Mouse (Mus musculus) CD4-positive, CD25-positive, alpha-beta regulatory T cell, adult 2 months (primary cell): ENCODE results near the gene Endov.

Experiments
- DNase-seq: peaks from one replicate; pipeline ENCODE4 v3.0.0-alpha.2; 2012; ENCODE audit warnings: low read depth, low spot score

Gene Endov

DNA sequence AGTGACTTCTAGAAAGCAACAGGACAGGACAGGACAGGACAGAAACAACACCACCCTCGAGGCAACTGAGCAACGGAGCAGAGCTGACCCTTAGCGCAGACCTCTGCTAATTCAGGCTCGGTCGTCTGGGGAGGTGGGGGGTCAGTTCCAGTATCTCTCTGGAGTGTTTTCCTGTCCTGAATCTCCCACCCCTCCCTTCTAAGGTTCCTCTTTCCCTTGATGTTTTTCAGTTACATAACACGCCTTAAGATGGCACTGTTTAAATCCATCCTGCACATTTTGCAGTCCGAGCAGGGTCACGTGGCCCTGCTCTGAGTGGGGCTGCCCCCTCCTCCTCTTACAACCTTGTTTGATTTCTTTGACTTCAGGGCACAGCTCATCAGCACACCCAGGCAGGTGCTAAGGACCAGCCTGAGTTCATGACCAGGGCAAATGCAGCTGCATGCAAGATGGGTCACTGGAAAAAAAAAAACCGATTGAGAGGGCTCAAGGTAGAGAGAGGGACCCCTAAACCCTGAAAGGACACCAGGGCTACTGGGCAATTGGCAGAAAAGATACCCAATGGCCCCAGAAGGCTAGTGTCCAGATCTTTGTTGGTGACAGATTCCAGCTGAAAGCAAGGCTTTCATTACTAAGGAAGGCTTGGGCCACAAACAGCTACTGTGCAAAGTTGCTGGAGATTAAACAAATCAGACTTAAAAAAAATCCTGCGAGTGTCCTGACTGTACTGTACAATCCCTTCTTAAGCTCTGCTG is 54.8 kb downstream of the Endov start:
- peak; percentile 43 for DNase-seq

DNA sequence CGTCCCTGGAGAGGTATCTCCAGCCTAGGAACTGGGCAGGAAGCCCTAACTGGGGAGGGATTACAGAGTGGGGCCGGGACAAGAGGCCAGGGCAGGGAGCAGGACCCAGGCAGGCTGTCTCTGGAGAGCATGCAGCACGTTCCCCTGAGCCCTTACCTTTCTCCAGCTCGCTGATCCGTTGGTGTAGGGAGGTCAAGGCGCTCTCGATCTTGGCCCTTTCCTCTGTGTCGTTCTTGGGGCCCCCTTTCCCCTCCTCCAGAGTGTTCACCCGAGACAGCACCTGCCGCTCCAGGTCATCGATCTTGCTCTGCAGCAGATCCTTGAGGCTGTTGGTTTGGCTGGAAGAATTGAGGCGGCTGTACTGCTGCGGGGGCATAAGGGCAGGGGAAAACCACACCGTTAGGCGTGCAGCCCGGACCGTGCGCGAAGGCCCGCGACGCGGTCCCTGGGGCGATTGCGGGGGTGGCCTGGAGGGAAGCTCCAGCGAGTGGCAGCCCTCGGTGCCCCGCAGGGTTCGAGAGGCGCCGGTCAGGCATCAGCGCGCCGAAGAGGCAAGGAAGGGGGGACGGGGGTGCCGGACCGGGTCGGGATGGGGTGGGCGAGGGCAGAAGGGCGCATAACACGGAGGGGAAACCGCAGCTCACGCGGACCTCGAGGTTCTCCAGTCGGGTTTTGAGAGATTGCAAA is 55.5 kb downstream of the Endov start:
- DNase-seq, result peak; percentile 12

DNA sequence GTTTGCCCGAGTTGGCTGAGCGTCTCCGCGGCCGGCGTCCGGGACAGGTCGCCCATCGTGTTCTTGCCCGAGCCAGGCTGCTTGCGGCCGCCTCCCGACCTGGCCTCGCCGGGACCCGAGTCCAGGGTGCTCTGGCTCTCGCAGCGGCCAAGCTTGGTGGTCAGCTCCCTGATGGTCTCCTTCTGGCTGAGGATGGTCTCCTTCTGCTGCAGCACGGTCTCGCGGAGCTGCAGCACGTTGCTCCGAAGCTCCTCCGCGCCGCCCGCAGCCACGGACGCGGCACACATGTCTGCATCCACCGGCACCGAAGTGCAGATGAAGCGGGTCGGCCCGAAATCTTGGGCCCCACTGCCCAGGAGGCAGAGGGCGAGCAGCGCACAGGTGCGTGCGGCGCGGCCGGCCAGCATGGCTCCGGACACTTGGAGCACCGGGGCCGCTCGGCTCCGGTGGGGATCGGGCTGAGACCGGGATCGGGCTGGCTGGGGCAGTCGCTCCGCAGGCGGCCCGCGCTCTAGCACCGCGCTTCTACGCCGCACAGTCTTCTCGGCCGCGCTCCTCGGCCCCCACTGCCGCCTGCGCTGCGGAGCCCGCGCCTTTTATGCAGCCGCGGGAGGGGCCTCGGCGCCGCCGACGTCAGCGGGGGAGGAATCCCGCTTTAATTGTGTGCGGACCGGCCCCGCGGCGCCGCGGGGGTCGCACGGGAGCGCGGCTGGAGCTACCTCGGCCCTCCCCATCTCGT is 56.2 kb downstream of the Endov start, which contains the start of gene Nptx1:
Gene Nptx1, minus strand, starts transcription at position 571 of the 739 bp plus-strand sequence.
- peak; percentile 34 for DNase-seq

DNA sequence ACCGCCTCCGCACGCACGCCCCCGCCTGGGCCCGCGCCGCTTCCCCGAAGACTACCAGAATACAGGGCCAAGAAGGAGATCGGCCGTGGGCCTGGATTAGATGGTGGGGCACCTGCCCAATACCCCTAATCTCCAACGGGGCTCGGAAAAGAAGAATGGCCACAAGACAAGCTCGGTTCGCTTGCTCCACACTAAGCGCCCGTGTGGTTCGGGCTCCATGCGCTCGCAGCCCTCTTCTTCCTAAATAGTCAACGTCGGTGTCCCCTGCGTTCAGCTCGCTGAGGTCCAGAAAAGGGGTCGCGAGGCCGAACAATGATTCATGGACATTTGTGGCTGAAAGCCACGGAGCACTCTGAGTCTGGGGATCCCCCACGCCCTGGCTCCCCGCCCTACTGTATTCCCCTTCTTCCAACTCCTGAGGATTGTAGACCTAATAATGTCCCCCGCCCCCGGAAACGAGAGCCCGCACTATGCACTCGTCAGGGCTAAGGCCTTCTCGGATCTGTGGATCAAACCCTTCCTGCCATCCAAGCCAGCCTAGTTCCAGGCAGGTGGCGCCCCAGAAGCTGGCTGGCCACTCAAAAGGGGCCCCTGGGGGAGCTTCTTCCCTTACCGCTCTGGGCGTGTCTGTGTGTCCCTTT is 56.9 kb downstream of the Endov start:
- no peak for DNase-seq

DNA sequence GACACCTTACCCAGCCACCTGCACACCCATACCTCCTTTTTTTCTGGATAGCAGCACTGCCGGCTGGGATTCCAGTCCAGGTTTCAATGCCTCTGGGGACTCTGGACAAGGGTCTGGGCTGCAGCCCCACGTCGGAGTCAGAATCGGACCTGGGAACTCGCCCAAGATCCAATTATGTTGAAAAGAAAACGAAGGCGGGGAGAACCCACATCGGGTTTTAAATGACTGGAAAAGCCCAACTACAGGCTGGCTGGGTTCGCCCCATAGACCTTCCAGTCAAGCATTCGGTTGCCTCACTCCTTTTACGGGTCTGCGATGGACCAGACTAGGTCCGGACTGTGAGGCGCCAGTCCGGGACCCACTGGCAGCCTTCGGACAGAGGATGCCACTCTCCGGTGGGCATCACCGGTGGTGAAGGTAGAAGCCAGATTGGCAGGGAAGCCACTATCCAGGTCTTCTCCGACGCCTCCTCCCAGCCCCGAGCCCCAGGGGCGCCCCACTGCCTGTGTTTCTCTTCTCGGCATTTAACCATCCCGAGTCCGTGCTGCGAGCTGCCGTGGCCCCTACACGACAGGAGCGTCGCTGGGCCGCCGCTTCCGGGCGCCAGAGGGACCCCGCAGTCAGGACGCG is 57.7 kb downstream of the Endov start:
- DNase-seq, result peak; percentile 19

DNA sequence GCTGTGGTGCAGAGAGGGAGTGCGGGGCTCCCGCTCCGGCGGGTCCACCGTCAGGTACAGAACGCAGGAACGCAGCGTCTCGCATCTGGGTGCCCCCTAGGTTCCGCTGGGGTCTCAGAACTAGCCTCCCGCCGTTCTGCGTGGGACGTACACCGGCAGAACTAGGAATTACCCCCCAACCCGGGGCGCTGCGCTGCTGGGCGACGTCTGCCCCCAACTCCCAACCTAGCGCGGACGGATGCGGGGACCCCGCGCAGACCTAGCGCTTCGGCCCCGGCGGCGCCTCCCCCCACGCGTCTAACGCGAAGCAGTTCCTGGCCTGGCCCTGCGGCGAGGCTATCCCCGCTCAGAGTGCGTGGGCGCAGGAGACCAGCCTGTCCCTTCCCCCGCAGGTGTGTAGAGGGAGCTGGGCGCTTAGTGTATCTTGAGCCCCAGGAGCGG is 58.2 kb downstream of the Endov start:
- peak; percentile 20 for DNase-seq

DNA sequence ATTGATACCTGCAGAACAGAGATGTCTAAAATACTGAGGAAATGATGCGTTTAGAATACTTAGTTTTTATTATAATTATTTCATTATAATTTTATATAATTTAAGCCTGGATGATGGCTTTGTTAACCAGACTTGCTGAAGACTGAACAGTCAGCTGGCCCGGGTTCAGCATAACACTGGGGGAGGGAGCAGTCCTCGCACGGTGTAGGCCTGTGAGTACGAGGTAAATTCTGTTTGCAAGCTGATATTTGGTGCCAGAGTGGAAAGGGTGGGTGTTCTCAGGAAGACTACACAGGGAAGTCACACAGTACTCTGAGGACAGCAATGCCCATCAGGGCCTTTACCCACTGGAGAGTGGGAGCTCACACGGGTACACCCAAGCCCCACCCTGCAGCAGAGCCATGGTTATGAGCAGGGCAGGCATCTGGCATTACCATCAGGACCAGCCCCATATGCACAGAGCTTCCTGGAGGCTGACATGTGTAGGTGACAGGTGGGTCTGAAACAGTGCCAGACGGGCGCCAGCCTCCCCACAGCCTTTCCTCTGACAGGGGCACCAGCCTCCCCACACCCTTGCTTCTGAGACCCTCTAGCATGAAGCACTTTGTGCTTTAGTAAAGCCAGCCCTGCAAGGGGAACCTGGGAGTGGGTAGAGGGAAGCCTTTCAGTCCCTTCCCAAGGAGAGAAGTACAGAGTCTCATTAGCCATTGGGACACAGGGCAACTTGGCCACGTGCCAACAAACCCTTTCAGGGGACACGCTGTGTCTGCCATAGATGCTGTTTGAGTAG is 59.6 kb downstream of the Endov start:
- no peak for DNase-seq

DNA sequence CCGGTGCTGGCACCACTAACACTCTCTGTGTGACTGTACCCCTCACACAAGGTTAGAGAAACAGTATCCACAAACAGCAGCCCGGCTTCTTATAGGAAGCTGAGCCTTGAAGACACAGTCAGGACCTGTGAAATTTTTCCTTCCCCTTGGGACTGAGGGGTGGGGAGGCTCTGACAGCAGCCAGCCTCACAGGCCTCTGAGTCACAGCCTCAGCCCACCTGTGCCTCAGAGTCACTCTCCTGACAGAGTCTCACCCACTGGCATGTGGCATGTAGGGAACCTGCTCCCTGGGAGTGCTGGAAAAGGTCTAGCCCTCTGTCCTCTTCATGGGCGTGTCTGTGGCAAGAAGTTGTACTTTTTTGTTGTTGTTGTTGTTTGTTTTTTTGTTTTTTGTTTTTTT is 60.3 kb downstream of the Endov start:
- no peak for DNase-seq

DNA sequence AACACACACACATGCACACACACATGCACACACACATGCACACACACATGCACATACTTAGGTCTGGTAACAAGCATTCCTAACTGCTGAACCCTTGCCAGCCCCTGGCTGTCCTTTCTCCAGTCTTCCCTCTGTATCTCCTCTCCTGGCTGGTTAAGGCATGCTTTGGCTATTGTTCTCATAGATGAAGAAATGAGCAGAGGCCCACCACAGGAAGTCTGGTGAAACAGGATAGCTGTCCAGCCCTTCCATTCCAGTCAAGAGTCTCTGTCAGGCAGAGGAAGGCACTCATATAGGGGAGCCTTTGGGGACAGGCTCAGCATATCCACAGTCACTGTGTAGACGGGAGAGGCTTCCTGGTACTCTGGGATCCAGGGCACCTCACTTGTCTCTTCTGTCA is 61.2 kb downstream of the Endov start:
- DNase-seq, result no peak

DNA sequence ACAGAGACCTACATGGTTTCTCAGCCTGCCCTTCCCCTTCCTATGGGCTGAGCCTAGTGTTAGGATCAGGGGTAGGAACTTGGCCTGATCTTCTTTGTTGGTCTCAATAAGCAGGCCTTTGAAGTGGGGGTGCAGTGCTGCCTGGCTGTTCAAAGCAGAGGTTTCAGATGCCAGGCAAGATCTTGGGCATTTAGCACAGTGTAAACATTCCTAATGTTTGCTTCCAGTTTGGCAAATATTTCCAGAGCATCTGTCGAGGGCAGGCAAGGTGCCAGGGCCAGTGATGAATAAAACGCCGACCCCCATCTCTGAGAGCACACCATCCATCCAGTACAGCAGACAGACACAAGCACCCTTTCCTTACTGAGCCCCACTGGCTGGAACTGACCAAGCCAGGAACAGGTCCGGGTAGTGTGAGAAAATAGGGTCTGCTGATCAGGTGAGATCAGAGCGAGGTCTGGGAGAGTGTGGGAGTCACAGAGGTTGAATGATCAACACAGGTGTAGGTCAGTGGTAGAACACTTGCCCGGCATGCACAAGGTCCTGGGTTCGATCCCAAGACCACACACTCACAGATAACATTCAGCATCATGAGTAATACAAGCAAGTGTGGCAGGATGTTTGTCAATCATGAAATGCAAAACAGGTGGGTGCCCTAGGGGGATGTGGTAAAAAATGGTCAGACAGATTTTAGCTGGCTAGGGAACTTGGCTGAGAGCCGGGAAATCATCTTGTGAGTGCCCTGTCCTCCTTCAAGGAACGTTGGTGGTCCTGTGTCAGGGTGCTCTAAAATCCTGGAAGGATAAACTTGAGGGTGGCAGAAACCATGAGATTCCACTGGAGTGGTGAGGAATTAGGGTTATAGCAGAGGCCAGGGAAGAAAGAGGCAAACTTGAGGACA is 62.0 kb downstream of the Endov start:
- no peak for DNase-seq

DNA sequence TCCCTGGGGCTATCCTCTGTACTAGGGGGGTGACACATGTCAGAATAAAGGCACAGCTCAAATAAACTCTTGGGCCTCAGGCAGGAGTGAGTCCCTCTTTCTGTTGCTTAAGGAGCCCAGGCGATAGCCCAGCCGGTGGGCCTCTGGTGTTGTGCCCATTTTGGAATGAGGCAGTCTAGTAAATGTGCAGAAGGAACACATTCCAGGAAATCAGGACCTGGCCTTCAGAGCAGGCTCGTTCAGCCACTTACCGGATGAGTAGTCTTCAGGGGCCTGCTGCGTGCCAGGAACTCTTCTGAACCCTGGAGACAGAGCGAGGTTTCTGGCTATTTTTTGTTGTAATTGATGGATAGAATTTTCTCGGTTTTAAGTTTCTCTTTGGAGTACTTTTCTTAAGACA is 63.6 kb downstream of the Endov start:
- DNase-seq, result no peak

DNA sequence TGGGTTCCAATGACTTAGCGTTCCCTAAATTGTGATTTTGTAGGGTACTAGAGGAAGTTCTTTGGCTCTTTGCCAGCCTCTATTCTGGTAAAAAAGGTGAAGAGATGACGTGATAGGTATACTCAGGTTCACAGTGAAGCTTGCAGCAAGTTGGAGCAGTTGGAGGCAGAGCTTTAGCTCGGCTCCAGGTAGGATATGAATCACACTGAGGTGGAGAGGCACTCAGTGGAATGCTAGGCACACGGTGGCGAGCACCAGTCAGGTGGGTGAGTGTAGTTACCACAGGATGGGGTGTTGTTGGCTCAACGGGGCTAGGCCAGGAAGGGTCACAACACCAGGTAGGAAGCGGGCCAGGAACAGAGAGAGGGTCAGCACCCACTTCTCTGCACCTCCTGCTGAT is 64.0 kb downstream of the Endov start:
- DNase-seq, result no peak

DNA sequence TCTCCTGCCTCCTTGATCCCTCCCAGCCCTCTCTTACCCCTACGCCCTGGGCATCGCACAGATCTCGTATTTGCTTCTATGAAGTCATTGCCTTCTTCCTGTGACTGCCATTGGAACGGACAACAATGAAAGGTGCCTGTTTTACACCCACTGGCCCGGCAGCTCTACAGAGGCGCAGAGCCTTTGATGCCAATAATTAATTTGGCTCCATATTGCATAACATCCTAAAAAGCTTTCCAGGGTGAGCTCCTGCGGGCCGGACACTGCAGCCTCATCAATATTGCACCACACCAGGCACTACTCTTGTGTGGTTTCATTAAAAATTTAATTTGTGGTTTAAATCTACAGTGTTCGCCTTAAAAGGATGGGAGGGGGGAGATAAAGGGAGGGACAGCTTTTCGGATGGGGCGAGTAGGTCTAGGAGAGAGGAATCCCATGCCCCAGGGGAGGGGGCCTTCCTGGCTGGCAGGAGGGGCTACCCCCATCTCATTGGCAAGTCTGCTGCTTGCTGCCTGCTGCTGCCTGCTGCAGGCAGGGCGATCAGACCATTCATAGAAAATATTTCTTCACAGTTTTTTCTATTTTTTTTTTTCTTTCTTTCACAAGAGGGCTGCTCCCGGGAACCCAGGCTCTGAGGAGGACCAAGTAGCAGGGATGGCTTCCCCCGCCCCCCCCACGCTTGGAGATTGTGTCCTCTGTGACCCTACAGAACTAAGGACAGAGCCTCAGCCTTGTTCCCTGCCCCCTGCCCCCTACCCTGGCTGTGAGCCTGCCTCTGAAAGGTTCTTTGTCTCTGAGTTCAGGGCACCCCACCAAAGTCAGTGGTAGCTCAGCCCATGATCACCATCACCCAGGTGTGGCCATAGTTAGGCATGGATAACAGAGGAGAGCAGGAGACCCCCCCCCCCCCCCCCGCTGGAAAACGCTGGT is 67.1 kb downstream of the Endov start:
- DNase-seq, result no peak

DNA sequence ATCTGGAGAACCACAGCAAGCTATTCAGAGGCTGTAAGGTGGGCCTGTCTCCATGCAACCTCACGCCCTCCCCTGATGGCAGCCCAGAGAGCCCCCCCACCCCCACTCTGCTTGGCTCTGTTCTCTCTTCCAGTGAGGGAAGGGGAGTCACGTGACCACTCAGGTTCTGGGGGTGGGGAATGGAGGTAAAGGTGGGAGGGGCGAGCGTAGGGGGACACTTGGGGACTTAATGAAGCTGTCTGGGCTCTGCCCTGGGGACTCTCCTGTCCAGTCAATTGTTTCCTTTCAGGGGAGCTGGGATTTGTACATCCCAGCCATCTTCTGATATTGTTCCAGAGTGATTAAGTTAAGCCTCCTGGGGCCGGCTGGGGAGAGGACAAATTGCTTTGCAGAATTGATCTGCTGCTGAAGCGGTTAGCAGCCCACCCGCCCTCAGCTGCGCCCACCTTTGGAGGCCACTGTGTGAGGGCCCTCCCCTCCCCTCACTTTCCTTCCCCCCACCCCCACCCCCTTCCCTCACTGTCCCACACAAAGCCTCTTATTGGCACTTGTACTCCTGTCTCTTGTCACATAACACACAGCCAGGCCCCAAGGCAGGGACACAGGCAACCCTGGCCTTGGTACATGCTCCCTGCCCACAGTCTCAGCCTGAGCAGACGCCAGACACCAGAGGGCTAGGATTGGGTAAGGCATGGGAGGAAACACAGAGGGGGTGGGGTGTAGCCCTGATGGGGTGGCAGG is 67.9 kb downstream of the Endov start:
- no peak for DNase-seq
